Mouse (Mus musculus) urinary bladder, postnatal 36 days (tissue): ENCODE results near the gene G6pc3.
A peak's percentile ranks its signal among the peaks of the same experiment; 100 is the strongest.
"Not testable (repeated sequence)": the region's sequence is repeated elsewhere in the genome, so short reads cannot be mapped to it uniquely, and the experiment has no call there.

Source experiments
- DNase-seq, 2 experiments: peaks; one replicate each; pipeline ENCODE4 v3.0.0; 2022; ENCODE audit warnings: low spot score in 2 of 2, mixed read lengths in 1 of 2

Gene G6pc3

DNA sequence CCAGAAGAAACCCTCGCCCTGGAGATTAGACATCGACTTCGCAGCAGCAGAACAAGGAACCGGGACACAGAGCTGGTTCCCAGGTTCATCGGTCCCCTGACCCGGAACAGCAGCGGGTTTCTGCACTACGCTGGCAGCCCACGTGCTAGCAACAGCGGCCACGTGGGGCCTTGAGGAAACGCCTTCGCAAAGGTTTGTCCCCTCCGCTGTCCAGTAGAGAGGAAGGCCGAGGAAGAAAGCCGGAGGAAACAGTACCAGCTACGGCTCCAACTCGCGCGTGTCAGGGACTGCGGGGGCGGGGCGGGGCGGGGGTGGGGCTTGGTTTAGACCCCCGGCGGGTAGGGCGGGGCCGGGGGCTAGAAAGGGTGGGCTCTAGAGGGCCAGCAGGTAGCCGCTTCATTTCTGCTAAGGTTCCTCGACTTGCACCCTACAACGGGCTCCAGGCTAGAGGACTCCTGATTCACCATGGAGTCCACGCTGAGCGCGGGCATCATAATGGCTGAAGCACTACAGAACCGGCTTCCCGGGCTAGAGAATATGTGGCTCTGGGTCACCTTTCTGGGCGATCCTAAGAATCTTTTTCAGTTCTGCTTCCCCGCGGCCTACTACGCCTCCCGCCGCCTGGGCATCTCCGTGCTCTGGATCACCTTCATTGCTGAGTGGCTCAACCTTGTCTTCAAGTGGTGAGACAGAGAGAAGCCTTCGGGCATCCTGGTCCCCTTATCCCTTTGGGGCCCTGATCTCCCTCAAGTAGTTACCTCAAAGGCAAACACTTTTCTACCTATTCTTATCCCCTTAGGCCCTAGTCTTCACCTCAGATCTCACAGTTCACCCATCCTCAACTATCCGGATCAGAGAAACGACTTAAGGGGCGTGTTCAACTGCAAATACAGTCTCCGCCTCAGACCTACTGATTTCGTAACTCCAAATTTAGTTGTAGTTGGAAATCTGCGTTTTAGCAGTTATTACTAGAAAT, at the start of gene G6pc3:
G6pc3 (plus strand) TSS at position 160 of the 976 bp plus-strand sequence.
- peak; percentile 89 to 92 for DNase-seq

- DNase-seq = peak; percentile 55 to 58
These were observed 48.9 kb upstream of the G6pc3 start for GRCm38 (mm10) chr11:102140508-102140907.

- DNase-seq = no peak
These were observed 47.1 kb upstream of the G6pc3 start for GRCm38 (mm10) chr11:102142355-102142754.

DNA sequence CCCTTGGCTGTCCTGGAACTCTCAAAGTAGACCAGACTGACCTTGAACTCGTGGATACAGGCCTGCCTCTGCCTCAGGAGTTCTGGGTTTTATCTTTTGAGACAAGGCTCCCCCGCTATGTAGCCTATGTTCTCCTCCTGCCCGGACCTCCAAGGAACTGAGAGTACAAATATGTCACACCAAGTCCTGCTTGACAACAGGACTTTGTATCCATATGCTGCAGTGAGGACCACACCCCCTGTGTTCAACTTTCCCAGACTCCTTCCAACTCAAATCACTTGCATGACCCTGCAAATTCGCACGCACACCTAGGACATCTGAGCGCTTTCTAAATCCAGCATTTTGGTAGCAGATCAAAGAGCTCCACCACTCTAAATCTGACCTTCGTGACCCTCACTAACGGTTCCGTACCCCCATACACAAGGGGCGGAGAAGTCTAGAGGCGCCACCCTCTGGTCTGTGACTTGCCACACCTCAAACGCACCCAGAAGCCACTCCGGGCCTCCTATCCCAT, 44.4 kb upstream of the G6pc3 start:
- DNase-seq = no peak

GRCm38 (mm10) chr11:102145471-102146001, 43.9 kb upstream of the G6pc3 start, which contains the start of gene Nags:
Gene Nags (plus strand): TSS chr11:102145513.
- no peak for DNase-seq

- no peak for DNase-seq
These were observed 43.4 kb upstream of the G6pc3 start for GRCm38 (mm10) chr11:102146005-102146404.

DNA sequence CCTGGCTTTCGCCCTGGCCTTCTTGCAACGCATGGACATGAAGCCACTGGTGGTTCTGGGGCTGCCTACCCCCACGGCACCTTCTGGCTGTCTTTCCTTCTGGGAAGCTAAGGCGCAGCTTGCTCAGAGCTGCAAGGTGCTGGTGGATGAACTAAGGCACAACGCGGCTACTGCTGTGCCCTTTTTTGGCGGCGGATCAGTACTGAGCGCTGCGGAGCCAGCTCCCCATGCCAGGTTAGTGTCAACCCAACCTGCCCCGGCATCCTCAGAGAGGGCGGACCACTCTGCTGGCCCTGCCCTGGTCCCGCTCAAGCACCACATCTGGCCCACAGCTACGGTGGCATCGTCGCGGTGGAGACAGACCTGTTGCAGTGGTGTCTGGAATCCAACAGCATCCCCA, 42.9 kb upstream of the G6pc3 start:
- DNase-seq = no peak

- no peak for DNase-seq
These were observed 42.0 kb upstream of the G6pc3 start for GRCm38 (mm10) chr11:102147213-102147989.

DNA sequence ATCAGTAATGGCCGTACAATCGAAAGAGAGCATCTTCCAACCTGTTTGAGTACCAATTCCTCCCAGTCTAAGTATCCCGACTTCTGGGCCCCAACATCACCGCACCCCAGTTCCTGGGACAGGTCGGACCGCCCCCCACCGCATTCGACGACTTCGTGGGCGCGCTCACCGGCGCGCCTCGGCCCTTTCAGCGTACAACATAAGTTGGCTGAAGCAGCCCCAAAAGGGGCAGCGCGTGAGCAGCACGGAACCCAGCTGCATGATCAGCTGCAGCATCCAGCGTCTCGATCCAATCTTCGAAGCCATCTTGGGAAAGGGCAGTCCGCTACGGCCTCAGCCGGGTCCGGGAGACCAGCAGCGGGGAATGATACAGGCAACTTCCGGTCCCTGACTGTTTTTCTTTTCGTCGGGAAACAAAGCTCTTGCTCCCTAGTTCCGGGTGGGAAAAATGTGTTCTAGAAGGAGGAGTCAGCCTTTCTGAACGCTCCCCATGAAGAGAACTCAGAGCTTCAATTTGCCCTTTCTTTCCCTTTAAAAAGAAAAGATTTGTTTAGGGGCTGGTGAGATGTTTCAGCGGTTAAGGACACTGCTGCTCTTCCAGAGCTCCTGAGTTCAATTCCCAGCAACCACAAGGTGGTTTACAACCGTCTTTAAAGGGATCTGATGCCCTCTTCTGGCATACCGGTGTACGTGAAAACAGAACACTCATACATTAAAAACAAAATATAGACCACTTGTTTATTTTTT, 33.2 kb upstream of the G6pc3 start, which contains the start of gene Tmem101:
Tmem101 (minus strand) TSS at position 366 of the 747 bp plus-strand sequence.
- DNase-seq = peak; percentile 86 to 90

- DNase-seq = no peak
These were observed 32.7 kb upstream of the G6pc3 start for GRCm38 (mm10) chr11:102156786-102157089.

GRCm38 (mm10) chr11:102158024-102158423, 31.4 kb upstream of the G6pc3 start:
- not testable (repeated sequence) for DNase-seq

GRCm38 (mm10) chr11:102159781-102160180, 29.6 kb upstream of the G6pc3 start:
- DNase-seq = no peak

DNA sequence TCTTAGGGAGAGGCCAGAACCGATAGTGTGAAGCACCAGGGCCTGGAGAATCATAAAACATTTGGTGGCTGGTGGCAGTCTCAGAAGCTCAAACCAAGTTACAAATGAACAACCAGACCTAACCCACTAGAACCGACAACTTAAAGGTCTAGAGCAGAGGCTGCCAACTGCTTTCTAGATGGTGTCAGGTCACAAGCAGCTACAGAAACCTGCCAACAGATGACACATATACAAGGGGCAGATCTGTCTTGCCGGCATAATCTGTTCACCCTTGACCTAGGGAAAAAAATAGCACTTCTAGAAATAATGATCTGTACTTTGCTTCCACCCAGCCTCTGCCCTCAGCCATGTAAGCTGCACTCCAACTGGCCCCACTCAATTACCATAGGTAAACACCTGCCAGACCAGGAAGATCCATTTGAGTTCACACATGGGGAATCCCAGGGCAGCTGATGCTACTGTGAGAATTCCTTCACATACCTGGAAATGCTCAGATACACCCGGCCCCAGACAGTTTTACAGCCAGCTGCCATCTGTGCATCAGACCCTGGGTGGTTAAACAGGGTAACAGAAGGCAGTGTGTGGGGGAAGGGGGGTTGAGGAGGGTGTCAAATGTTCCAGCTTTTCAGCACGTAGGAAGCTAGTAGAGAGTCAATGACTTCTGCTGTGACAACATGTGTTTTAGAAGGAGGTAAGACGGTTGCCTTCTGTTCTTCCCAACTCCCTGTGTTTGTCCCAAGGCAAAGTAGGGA, 23.3 kb upstream of the G6pc3 start:
- no peak for DNase-seq

- DNase-seq = no peak
These were observed 21.9 kb upstream of the G6pc3 start for GRCm38 (mm10) chr11:102167539-102167938.

- no peak for DNase-seq
These were observed 20.7 kb upstream of the G6pc3 start for GRCm38 (mm10) chr11:102168689-102169088.

DNA sequence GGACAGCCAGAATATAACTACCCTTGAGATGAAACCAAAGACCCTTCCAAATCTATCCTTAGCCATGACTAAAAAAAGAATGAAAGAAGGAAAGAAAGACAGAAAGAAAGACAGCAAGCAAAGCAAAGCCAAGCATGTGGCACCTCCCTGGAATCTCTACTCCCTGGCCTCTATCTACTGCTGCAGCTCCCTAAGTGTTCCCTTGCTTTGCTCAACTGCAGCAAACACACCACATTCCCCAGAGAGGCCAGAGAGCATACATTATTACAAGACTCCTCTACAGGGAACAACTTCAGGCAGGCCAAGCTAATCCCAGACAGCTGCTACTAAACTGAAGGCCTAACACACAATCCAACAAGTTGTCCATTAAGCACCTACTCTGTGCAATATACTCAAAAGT, 9.6 kb upstream of the G6pc3 start:
- no peak for DNase-seq

- no peak for DNase-seq
These were observed 5.2 kb upstream of the G6pc3 start for GRCm38 (mm10) chr11:102184253-102184645.

DNA sequence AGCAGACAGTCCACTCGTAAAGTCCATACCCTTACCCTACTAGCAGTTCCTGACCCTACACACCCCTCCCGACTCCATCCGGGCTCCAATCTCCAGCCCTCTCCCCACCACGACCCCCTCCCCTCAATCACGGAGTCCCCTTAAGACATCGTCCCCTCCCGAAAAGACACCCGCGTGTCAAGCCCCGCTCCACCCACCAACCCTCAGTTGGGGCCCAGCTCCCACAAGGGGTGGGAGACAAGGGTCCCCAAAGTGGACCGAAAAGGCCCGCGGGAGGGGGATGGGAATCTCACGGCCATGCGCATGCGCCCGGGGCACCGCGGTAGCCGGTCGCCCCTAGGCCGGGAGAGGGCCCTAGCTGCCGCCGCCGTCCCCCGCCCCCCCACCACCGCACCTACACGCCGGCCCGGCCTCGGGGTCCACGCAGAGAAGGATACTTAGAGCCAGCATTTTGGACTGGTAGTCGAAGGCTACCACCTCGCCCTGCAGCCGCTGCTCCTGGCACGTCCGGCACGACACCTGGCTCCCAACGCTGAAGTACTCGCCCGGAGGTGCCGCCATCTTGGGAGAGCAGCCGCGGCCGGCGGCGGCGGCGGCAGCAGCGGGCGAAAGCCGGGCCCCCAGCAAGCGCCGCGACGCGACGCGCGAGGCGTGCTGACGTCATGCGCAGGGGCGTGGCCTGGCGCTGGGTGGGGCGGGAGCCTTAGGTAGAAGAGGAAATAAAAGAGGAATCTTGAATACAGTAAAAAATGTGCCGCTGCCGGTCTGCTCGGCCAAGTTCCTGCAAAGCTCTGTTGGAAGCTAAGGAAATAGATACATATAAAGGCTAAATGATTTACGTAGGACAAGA, 4.5 kb upstream of the G6pc3 start, which contains the start of gene Lsm12:
Lsm12 (minus strand) TSS at position 651 of the 850 bp plus-strand sequence.
- peak; percentile 96 for DNase-seq

DNA sequence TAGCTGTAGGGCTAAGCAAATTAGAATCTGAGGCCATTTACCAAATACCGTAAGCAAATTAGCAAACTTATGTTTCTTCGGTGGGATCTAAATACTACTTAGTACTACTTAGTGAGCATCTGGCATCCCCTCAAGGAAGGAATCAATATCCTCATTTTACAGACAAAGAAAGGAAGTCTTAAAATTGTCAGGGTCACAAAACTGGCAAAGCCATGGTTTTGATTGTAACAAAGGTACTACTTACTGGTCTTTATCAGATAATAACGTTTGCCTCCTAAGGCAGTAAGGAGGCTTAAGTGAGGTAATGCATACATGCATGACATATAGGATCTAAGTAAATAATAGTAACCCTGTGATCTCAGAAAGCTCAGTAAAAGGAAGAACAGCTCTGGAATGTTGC, 3.7 kb upstream of the G6pc3 start:
- no peak for DNase-seq

- no peak for DNase-seq
These were observed 3.2 kb upstream of the G6pc3 start for GRCm38 (mm10) chr11:102186235-102186634.
